Mouse (Mus musculus) testis, postnatal 14 days (tissue): ENCODE measurements at regions not wholly inside any gene's neighbourhood (a gene's known extent, or its start where the extent isn't known, plus 50 kb on each side); places are given as distances from the start of the nearest gene placed in this dataset.
"Not testable (repeated sequence)": the region's sequence is repeated elsewhere in the genome, so short reads cannot be mapped to it uniquely, and the experiment has no call there.

ENCODE experiments used
- DNase-seq: peaks from one replicate; pipeline ENCODE4 v3.0.0; 2021; ENCODE audit warnings: low spot score

DNA sequence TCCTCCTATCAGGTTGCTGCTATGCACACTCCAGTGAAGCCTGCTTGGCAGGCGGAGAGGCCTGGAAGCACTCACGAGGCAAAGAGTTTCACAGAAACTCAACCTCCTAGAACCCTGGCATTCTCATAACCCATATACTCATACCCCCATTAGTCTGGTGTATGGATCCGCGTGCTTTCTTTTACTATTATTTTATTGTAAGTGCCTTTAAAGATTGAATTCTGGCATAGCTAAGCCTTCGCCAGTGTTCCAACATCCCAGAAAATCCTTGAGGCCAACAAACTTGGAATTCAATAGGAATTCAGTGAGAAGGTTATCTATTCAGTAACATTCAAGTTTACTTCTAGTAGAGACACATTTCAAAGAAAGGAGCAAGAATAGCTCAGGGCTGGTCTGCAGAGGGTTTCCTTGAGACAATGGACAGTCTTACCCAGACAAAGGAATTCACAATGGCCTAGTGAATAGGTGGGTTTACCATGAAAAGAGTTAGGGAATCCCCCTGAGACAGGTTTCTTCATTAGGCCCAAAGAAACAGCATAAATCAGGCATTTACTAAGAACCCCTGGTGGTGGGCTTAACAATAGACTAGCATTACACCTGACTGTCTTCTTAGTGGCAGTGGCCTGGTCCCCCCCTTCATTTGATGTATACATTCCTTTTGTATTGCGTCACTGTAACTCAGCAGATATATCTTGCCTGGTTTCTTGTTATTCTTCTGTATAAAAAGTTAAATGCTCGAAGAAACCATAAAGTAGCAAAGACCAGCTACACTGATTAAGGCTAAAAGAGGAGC is 80.8 kb upstream of the Gm15446 start:
- DNase-seq: not testable (repeated sequence)

- not testable (repeated sequence) for DNase-seq
Observed at GRCm38 (mm10) chr5:109844236-109844635, 79.0 kb upstream of the Gm15446 start.

GRCm38 (mm10) chr5:109844753-109845186 is 78.4 kb upstream of the Gm15446 start:
- peak; percentile 56 for DNase-seq

- not testable (repeated sequence) for DNase-seq
Observed at GRCm38 (mm10) chr5:109851225-109851624, 72.0 kb upstream of the Gm15446 start.

GRCm38 (mm10) chr5:109860402-109860801 is 62.8 kb upstream of the Gm15446 start:
- no peak for DNase-seq

DNA sequence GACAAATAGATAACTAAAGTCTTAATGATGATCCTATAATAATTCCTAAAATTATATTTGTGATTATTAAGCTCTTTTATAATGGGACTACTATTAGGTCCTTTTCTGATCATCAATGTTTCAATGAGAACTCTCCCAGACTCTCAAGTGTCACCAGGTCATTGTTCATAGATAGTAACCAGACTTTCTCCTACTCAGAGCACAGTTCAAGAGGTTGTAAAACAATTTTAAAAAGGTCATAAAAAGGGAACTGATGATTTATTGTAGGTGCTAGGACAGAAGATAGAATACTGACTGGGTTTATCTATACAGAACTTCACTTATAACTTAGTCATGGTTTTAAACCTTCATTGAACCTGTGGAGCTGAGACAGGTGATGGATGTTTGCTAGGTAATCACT is 58.7 kb upstream of the Gm15446 start:
- DNase-seq: not testable (repeated sequence)

GRCm38 (mm10) chr5:109865628-109866027 is 57.6 kb upstream of the Gm15446 start:
- no peak for DNase-seq

DNA sequence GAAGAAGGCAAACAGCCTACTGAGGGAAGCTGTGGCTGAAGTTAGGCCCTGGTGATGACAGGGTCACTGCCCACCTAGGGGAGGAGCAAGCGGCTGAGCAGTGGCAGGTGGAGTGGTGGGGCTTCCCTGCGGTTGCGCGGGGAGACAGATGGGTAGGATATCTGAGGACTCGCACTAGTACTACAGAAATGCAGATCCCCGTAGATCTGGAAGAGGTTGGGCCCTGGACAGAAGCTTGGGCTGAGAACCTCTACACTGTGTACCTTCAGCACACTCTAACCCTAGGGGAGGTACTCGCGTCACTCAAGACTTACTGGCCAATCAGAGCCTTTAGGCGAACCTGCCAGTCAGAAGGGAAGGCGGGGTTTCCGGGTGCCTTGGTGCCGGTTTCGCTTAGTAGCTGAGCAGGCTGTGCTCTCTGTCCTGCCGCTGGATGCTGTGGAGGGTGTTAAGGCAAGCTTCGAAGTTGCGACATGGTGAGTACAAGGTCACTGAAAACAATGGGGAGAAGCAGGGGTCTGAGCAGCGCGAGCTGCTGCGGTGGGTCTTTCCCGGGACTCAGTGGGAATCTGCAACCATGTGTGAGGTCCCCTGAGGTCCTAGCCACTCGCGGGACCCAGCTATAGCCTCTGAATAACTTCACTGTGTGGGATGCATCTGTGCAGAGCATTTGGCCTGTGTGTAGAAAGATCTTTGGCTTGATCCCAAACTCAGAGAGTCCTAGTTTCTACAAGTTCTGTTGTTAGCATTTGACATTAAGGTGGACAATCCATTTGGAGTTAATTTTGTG is 56.7 kb upstream of the Gm15446 start:
- DNase-seq: peak; percentile 87

DNA sequence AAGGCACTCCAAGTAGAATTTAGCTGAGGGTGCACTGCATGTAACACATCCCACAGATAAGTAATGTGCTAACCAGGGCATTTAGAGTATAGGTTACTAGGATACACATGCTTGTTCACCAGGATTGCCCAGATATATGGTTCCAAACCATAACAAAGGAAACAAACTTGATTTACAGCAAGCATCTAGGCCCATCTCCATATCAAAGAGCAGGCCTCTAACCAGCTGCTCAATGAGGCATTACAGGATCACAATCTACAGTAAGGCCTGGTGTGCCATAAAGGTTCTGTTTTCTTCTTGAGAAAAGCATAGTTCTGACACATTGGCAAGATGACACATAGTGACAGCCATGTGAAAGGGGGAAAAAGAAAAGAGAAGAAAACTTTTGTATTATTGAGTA is 56.0 kb upstream of the Gm15446 start:
- not testable (repeated sequence) for DNase-seq
